Mouse (Mus musculus): ENCODE measurements around the gene Myl10. TPM values are rescaled to one million over a fixed set of nuclear protein-coding genes. Genes with fewer than 3 reads are reported as not detected.
A peak's percentile ranks its signal among the peaks of the same experiment; 100 is the strongest.
"Not testable (repeated sequence)": the region's sequence is repeated elsewhere in the genome, so short reads cannot be mapped to it uniquely, and the experiment has no call there.

Gene Myl10
- polyA plus RNA-seq, 1 experiment, result 0.07 TPM

- no peak overlapping the region for H3K4me3 ChIP-seq (ENCODE audit: insufficient read depth, poor library complexity, severe bottlenecking)
- no peaks in the 10 kb centered on the region for H3K79me2 ChIP-seq (ENCODE audit: control insufficient read depth, insufficient read depth)
- H3K36me3 ChIP-seq (ENCODE audit: control insufficient read depth, insufficient read depth), result no peaks in the 10 kb centered on the region
- TF ChIP-seq MYOD1 (IDR thresholded peaks at IDR 0.05; ENCODE audit: control insufficient read depth, insufficient read length, low read depth) (no peak), USF1 (IDR thresholded peaks at IDR 0.05; ENCODE audit: low read depth) (no peak), MAX (IDR thresholded peaks at IDR 0.05) (no peak), CTCF (IDR thresholded peaks at IDR 0.05; ENCODE audit: control insufficient read depth, insufficient read depth, insufficient read length) (no peak), FOSL1 (IDR thresholded peaks at IDR 0.05; ENCODE audit: insufficient read depth, low read length, poor library complexity, severe bottlenecking) (no peak), CEBPB (IDR thresholded peaks at IDR 0.05; ENCODE audit: low read depth) (no peak), MYOG (IDR thresholded peaks at IDR 0.05; ENCODE audit: control insufficient read depth, extremely low read depth, insufficient read length) (no peak)
- no peaks in the 10 kb centered on the region for H3K79me3 ChIP-seq (ENCODE audit: low read depth)
- no peaks in the 10 kb centered on the region for H3K27me3 ChIP-seq (ENCODE audit: control insufficient read depth, insufficient read depth, insufficient read length)
- H3ac ChIP-seq (ENCODE audit: control insufficient read depth, insufficient read length, low read depth), result no peak overlapping the region
Measured at GRCm38 (mm10) chr5:136656830-136657395, 36.0 kb upstream of the Myl10 start.

- H3K4me3 ChIP-seq (ENCODE audit: insufficient read depth, poor library complexity, severe bottlenecking); H3K36me3 ChIP-seq (ENCODE audit: control insufficient read depth, insufficient read depth); H3K79me2 ChIP-seq (ENCODE audit: control insufficient read depth, insufficient read depth); H3ac ChIP-seq (ENCODE audit: control insufficient read depth, insufficient read length, low read depth); H3K79me3 ChIP-seq (ENCODE audit: low read depth); H3K27me3 ChIP-seq (ENCODE audit: control insufficient read depth, insufficient read depth, insufficient read length): not testable (repeated sequence)
Measured at GRCm38 (mm10) chr5:136660721-136661120, 32.2 kb upstream of the Myl10 start.

DNA sequence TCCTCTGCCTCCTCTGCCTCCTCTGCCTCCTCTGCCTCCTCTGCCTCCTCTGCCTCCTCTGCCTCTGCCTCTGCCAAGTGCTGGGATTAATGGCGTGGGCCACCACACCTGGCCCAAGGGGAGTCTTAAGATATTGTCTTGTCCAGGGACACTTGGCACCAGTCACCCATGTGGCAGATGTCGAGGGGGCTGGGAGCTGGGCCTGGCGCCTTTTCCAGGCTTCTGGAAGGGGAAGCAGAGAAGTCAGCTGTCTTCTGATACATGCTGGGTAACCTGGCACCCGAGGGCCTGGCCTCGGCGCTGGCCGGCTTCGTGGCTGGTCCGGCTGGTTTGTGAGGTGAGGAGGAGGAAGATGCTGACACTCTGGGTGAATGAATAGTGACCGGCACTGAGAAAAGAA is 30.7 kb upstream of the Myl10 start:
- Histone ChIP-seq H3ac (ENCODE audit: control insufficient read depth, insufficient read length, low read depth) (no peak overlapping the region), H3K79me2 (ENCODE audit: control insufficient read depth, insufficient read depth) (no peaks in the 10 kb centered on the region), H3K36me3 (ENCODE audit: control insufficient read depth, insufficient read depth) (no peaks in the 10 kb centered on the region), H3K4me3 (ENCODE audit: insufficient read depth, poor library complexity, severe bottlenecking) (no peak overlapping the region), H3K79me3 (ENCODE audit: low read depth) (no peaks in the 10 kb centered on the region), H3K27me3 (ENCODE audit: control insufficient read depth, insufficient read depth, insufficient read length) (no peaks in the 10 kb centered on the region)
- TF ChIP-seq FOSL1 (IDR thresholded peaks at IDR 0.05; ENCODE audit: insufficient read depth, low read length, poor library complexity, severe bottlenecking), result no peak
- TF ChIP-seq MAX (IDR thresholded peaks at IDR 0.05), result no peak
- no peak for TF ChIP-seq CTCF (IDR thresholded peaks at IDR 0.05; ENCODE audit: control insufficient read depth, insufficient read depth, insufficient read length)
- TF ChIP-seq CEBPB (IDR thresholded peaks at IDR 0.05; ENCODE audit: low read depth), result no peak
- TF ChIP-seq MYOD1 (IDR thresholded peaks at IDR 0.05; ENCODE audit: control insufficient read depth, insufficient read length, low read depth), result no peak
- no peak for TF ChIP-seq MYOG (IDR thresholded peaks at IDR 0.05; ENCODE audit: control insufficient read depth, extremely low read depth, insufficient read length)
- TF ChIP-seq USF1 (IDR thresholded peaks at IDR 0.05; ENCODE audit: low read depth), result no peak

DNA sequence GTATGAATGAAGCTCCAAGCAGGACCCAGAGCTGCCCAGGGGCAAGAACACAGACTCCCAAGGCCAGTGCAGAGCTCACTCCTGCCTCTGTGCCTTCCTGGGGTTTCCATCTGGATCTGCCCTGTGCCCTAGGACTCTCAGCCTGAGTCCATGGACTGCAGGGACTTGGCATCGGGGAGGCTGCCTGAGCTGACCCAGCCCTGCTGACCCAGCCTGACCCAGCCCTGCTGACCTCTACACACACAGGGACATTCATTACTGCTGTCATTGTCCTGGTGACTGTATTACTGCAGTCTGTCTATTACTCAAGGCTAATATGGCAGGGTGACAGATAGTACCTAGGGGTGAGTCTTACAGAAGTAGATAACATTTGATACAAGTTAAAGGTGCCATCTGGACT is 30.1 kb upstream of the Myl10 start:
- Histone ChIP-seq H3K36me3 (ENCODE audit: control insufficient read depth, insufficient read depth) (no peaks in the 10 kb centered on the region), H3K79me3 (ENCODE audit: low read depth) (no peaks in the 10 kb centered on the region), H3K4me3 (ENCODE audit: insufficient read depth, poor library complexity, severe bottlenecking) (no peak overlapping the region), H3K79me2 (ENCODE audit: control insufficient read depth, insufficient read depth) (no peaks in the 10 kb centered on the region), H3K27me3 (ENCODE audit: control insufficient read depth, insufficient read depth, insufficient read length) (no peaks in the 10 kb centered on the region), H3ac (ENCODE audit: control insufficient read depth, insufficient read length, low read depth) (no peak overlapping the region)
- TF ChIP-seq MYOD1 (IDR thresholded peaks at IDR 0.05; ENCODE audit: control insufficient read depth, insufficient read length, low read depth) (no peak), MYOG (IDR thresholded peaks at IDR 0.05; ENCODE audit: control insufficient read depth, extremely low read depth, insufficient read length) (no peak), CEBPB (IDR thresholded peaks at IDR 0.05; ENCODE audit: low read depth) (no peak), FOSL1 (IDR thresholded peaks at IDR 0.05; ENCODE audit: insufficient read depth, low read length, poor library complexity, severe bottlenecking) (no peak), MAX (IDR thresholded peaks at IDR 0.05) (no peak), USF1 (IDR thresholded peaks at IDR 0.05; ENCODE audit: low read depth) (no peak), CTCF (IDR thresholded peaks at IDR 0.05; ENCODE audit: control insufficient read depth, insufficient read depth, insufficient read length) (no peak)

DNA sequence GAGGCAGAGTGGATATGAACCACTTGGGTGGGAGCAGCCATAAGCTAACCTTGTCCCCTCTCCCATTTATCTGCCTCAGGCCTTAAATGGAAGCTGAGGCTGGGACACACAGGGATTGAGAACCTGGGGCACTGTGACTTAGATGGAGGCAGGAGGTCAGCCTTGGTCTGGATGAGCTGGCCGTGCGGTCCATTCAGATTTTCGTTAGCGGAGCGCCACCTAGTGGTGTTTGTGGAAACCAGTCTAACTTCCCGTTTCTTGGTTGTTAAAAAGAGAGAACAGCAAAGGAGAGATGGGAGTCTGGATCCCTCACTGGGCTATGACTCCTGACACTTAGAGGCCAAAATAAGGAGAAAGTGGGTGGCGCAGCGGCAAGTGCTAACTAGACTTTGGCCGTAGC is 28.4 kb upstream of the Myl10 start:
- Histone ChIP-seq H3K79me3 (ENCODE audit: low read depth) (no peaks in the 10 kb centered on the region), H3K4me3 (ENCODE audit: insufficient read depth, poor library complexity, severe bottlenecking) (no peak overlapping the region), H3K36me3 (ENCODE audit: control insufficient read depth, insufficient read depth) (no peaks in the 10 kb centered on the region), H3ac (ENCODE audit: control insufficient read depth, insufficient read length, low read depth) (no peak overlapping the region), H3K27me3 (ENCODE audit: control insufficient read depth, insufficient read depth, insufficient read length) (no peaks in the 10 kb centered on the region), H3K79me2 (ENCODE audit: control insufficient read depth, insufficient read depth) (no peaks in the 10 kb centered on the region)
- TF ChIP-seq MYOG (IDR thresholded peaks at IDR 0.05; ENCODE audit: control insufficient read depth, extremely low read depth, insufficient read length) (no peak), MYOD1 (IDR thresholded peaks at IDR 0.05; ENCODE audit: control insufficient read depth, insufficient read length, low read depth) (no peak), USF1 (IDR thresholded peaks at IDR 0.05; ENCODE audit: low read depth) (no peak), MAX (IDR thresholded peaks at IDR 0.05) (no peak), CEBPB (IDR thresholded peaks at IDR 0.05; ENCODE audit: low read depth) (no peak), FOSL1 (IDR thresholded peaks at IDR 0.05; ENCODE audit: insufficient read depth, low read length, poor library complexity, severe bottlenecking) (no peak), CTCF (IDR thresholded peaks at IDR 0.05; ENCODE audit: control insufficient read depth, insufficient read depth, insufficient read length) (peak; percentile 53)

DNA sequence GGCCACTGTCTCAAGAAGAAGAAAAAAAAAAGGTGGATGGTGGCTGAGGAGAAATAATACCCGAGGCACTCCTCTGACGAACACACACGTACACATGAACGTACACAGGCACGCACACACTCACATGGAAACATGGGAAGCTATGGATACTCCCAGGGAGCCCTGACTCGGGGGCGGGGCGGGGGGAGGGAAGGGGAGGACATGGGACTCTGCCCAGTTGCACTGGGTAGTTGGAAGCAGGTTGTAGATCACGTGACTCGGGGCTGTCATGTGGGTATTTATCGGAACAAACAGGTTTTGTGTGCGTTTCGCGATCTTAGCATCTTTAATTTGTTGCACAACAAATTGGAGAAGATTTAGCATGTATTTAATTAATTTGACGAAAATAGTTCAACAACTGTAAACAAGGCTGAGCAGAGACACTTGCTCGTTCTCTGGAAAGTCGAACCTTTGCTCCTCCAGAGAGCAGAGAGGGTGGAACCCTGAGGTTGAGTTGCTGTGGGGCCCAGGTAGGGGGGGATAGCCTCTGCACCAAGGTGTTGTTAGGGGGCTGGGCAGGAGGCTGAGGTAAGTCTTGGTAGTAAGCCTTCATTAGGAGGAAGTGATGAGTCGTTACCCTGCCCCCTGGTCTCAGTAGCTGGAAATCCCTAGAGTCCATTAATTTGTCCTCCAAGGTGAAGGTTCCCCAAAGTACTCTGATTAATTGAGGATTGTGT is 16.5 kb upstream of the Myl10 start:
- no peak for TF ChIP-seq USF1 (IDR thresholded peaks at IDR 0.05; ENCODE audit: low read depth)
- TF ChIP-seq CTCF (IDR thresholded peaks at IDR 0.05; ENCODE audit: control insufficient read depth, insufficient read depth, insufficient read length), result no peak
- TF ChIP-seq MYOD1 (IDR thresholded peaks at IDR 0.05; ENCODE audit: control insufficient read depth, insufficient read length, low read depth), result no peak
- no peak for TF ChIP-seq MAX (IDR thresholded peaks at IDR 0.05)
- TF ChIP-seq MYOG (IDR thresholded peaks at IDR 0.05; ENCODE audit: control insufficient read depth, extremely low read depth, insufficient read length), result no peak
- no peak for TF ChIP-seq CEBPB (IDR thresholded peaks at IDR 0.05; ENCODE audit: low read depth)
- TF ChIP-seq FOSL1 (IDR thresholded peaks at IDR 0.05; ENCODE audit: insufficient read depth, low read length, poor library complexity, severe bottlenecking), result no peak
- Histone ChIP-seq H3K79me3 (ENCODE audit: low read depth) (no peaks in the 10 kb centered on the region), H3ac (ENCODE audit: control insufficient read depth, insufficient read length, low read depth) (no peak overlapping the region), H3K36me3 (ENCODE audit: control insufficient read depth, insufficient read depth) (no peaks in the 10 kb centered on the region), H3K4me3 (ENCODE audit: insufficient read depth, poor library complexity, severe bottlenecking) (no peak overlapping the region), H3K27me3 (ENCODE audit: control insufficient read depth, insufficient read depth, insufficient read length) (no peaks in the 10 kb centered on the region), H3K79me2 (ENCODE audit: control insufficient read depth, insufficient read depth) (no peaks in the 10 kb centered on the region)
